Mouse (Mus musculus) cortical plate, adult 2 months (tissue): ENCODE measurements around the gene Dis3l2.

ENCODE experiments used
- CTCF ChIP-seq: fragments of 200-500 bp; IDR thresholded peaks from 2 replicates; pipeline ENCODE4 v1.5.1; 2011; ENCODE audit warnings: mild to moderate bottlenecking, control low read depth, low read length; ENCODE audit not compliant: insufficient read depth; ENCODE audit errors: extremely low read depth
- POLR2A ChIP-seq: fragments of 200-500 bp; IDR thresholded peaks from 2 replicates; pipeline ENCODE4 v1.6.1; 2011; ENCODE audit warnings: mild to moderate bottlenecking, low read length, control low read depth; ENCODE audit not compliant: insufficient read depth; ENCODE audit errors: extremely low read depth

GRCm38 (mm10) chr1:86834988-86835387 lies 131.4 kb downstream of the Dis3l2 start:
- TF ChIP-seq CTCF (no peak), POLR2A (no peak)
